Mouse (Mus musculus) frontal cortex, postnatal 25 days (tissue): Measurements from ENCODE around the gene Prep.

ENCODE experiments used
- DNase-seq, 2 experiments: peaks; one replicate each; pipeline ENCODE4 v3.0.0; 2022; ENCODE audit warnings: low spot score in 2 of 2

The Prep gene

GRCm38 (mm10) chr10:45066931-45067308 lies at the start of gene Prep:
Gene Prep (plus strand): TSS chr10:45067203.
- peak; percentile 71 to 88 for DNase-seq

GRCm38 (mm10) chr10:45017352-45017751 lies 49.7 kb upstream of the Prep start:
- no peak for DNase-seq

- DNase-seq: no peak
Measured at GRCm38 (mm10) chr10:45017851-45018250, 49.2 kb upstream of the Prep start.

- no peak for DNase-seq
Measured at GRCm38 (mm10) chr10:45019418-45019817, 47.6 kb upstream of the Prep start.

- DNase-seq: no peak
Measured at GRCm38 (mm10) chr10:45019849-45020248, 47.2 kb upstream of the Prep start.

GRCm38 (mm10) chr10:45020291-45020690 lies 46.7 kb upstream of the Prep start:
- DNase-seq: no peak

GRCm38 (mm10) chr10:45025184-45025583 lies 41.8 kb upstream of the Prep start:
- no peak for DNase-seq

GRCm38 (mm10) chr10:45026935-45027334 lies 40.1 kb upstream of the Prep start:
- DNase-seq: no peak

- DNase-seq: peak; percentile 73 to 77
Measured at GRCm38 (mm10) chr10:45045268-45045928, 21.6 kb upstream of the Prep start.

GRCm38 (mm10) chr10:45048158-45048557 lies 18.8 kb upstream of the Prep start:
- DNase-seq: no peak

GRCm38 (mm10) chr10:45048622-45049021 lies 18.4 kb upstream of the Prep start:
- DNase-seq: no peak

- DNase-seq: peak; percentile 41 to 59
Measured at GRCm38 (mm10) chr10:45051125-45051744, 15.8 kb upstream of the Prep start.

GRCm38 (mm10) chr10:45058361-45058760 lies 8.6 kb upstream of the Prep start:
- DNase-seq: no peak

- DNase-seq: no peak
Measured at GRCm38 (mm10) chr10:45060841-45061240, 6.2 kb upstream of the Prep start.

- DNase-seq: no peak
Measured at GRCm38 (mm10) chr10:45066131-45066930, 672 bp upstream of the Prep start.

GRCm38 (mm10) chr10:45067436-45067925 lies 478 bp downstream of the Prep start:
- DNase-seq: no peak

GRCm38 (mm10) chr10:45069557-45069956 lies 2.6 kb downstream of the Prep start:
- no peak for DNase-seq

GRCm38 (mm10) chr10:45070362-45070761 lies 3.4 kb downstream of the Prep start:
- no peak for DNase-seq

GRCm38 (mm10) chr10:45070929-45071813 lies 4.2 kb downstream of the Prep start:
- no peak for DNase-seq

GRCm38 (mm10) chr10:45072339-45072738 lies 5.3 kb downstream of the Prep start:
- no peak for DNase-seq

GRCm38 (mm10) chr10:45074543-45074942 lies 7.5 kb downstream of the Prep start:
- no peak for DNase-seq
